Mouse (Mus musculus): ENCODE results near the gene Hoxd11. TPM values are rescaled to one million over a fixed set of nuclear protein-coding genes. Genes with fewer than 3 reads are reported as not detected.

Gene Hoxd11
- polyA plus RNA-seq, 1 experiment from 2014 or later, result 56.2 TPM

DNA sequence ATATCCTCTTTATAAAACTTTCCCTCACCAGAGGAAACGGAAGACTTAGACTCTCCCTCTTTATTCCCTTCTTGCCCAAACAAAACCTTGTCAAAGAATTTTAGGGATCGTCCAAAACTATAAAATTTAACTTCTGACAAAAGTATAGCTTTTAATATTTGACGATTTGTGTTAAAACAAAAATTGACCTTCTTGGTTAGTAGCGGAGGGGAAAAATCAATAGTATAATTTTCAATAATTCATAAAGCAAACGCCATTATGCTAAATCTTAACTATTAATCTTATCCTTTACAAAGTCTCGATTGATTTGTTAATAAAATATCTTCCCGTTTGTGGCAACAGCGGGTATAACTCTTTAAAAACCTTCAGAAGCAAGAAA lies 11.0 kb downstream of the Hoxd11 start:
- Histone ChIP-seq H3K9me3 (ENCODE audit: control insufficient read depth, low read length) (no peaks in the 10 kb centered on the region), H3K27me3 (ENCODE audit: control insufficient read depth, insufficient read depth, low read length) (peaks cover 7% of the 10 kb centered on the region; the same call in 1 of the 2 replicates), H3K4me1 (ENCODE audit: control insufficient read depth, insufficient read depth, low read length) (0 out of 2 replicates have a peak, but pooled peaks cover 8% of the 10 kb centered on the region), H3K9ac (ENCODE audit: low read depth, low read length) (peak overlapping the region; percentile 92), H3K4me3 (ENCODE audit: low read length) (peak overlapping the region; percentile 85), H3K36me3 (ENCODE audit: control insufficient read depth, insufficient read depth, low read length) (peaks cover 2% of the 10 kb centered on the region), H3K4me2 (replicated peaks; ENCODE audit: low read depth, low read length) (peak overlapping the region; percentile 85), H3K27ac (ENCODE audit: low read depth, low read length) (peak overlapping the region; percentile 96)
- WGBS, result 7% methylated on average over 8 of the region's 8 CpGs
- ATAC-seq (ENCODE audit: low FRiP score, low TSS enrichment), result no peak

DNA sequence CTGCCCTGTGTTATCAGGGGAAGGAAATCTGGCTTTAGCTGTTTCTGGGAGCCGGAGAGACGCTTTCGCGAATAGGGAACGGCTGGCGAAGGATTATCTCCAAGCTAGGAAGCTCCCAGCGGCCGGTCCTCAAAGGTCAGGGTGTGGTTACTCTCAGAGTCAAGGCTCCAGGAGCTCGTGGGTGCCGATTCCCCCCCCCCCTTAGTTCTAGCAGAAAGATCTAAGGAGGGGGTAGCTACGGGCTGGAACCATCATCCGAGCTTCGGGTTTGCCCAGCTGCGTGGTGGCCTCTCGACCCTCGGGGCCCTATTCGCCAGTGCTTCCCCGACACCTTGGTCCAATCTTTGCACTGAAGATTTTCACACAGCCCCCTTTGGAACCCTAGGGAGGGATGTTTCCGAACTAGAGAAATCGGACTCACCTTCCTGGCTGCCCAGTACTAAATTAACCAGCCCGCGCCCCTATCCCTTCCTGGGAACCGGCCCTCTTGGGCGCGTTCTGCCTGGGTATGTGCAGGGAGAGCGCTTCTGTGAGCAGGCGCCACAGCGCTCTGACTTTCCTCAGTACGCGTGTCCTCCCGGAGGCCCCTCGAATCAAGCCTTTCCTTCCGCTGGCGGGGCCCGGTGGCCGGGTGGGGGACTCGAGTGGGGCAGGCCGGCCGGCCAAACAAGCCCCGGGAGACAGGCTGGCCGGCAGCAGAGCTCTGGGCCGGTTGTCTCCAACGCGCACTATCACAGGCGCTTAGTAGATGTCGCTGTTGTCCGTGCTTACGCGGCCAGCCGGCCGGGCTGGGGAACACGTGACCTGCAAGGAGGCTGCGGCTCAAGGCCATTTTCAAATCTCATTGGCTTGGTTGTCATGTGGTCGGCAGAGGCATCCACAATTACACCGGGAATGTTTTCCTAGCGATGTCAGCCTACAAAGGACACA lies 11.9 kb downstream of the Hoxd11 start, which contains the start of gene Hoxd10:
Hoxd10 (plus strand) TSS at position 903 of the 930 bp plus-strand sequence.
- H3K27ac ChIP-seq (ENCODE audit: low read depth, low read length), result peak within 1 kb of the TSS; percentile 96
- H3K9ac ChIP-seq (ENCODE audit: low read depth, low read length), result peak within 1 kb of the TSS; percentile 92
- peaks cover 7% of the 10 kb centered on the region; the same call in 1 of the 2 replicates for H3K27me3 ChIP-seq (ENCODE audit: control insufficient read depth, insufficient read depth, low read length)
- peak; percentile 90 for ATAC-seq (ENCODE audit: low FRiP score, low TSS enrichment)
- H3K9me3 ChIP-seq (ENCODE audit: control insufficient read depth, low read length), result no peaks in the 10 kb centered on the region
- whole genome bisulfite sequencing, result under 1% methylated on average over 56 of the region's 56 CpGs
- H3K36me3 ChIP-seq (ENCODE audit: control insufficient read depth, insufficient read depth, low read length), result peaks cover 8% of the 10 kb centered on the region
- H3K4me2 ChIP-seq (replicated peaks; ENCODE audit: low read depth, low read length), result peak within 1 kb of the TSS; percentile 85
- H3K4me3 ChIP-seq (ENCODE audit: low read length), result peak within 1 kb of the TSS; percentile 85
- H3K4me1 ChIP-seq (ENCODE audit: control insufficient read depth, insufficient read depth, low read length), result peaks cover 16% of the 10 kb centered on the region; the same call in 1 of the 2 replicates

DNA sequence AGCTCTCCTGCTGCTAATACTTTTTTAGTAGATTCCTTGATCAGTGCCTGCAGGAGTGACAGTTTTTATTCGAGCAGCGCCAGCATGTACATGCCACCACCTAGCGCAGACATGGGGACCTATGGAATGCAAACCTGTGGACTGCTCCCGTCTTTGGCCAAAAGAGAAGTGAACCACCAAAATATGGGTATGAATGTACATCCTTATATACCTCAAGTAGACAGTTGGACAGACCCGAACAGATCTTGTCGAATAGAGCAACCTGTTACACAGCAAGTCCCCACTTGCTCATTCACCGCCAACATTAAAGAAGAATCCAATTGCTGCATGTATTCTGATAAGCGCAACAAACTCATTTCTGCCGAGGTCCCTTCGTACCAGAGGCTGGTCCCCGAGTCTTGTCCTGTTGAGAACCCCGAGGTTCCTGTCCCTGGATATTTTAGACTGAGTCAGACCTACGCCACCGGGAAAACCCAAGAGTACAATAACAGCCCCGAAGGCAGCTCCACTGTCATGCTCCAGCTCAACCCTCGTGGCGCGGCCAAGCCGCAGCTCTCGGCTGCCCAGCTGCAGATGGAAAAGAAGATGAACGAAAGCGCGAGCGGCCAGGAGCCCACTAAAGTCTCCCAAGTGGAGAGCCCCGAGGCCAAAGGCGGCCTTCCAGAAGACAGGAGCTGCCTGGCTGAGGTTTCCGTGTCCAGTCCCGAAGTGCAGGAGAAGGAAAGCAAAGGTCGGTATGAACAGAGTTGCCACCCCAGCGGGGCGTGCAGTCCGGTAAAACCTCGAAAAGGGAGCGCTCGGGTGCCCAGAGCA lies 12.8 kb downstream of the Hoxd11 start:
- H3K27me3 ChIP-seq (ENCODE audit: control insufficient read depth, insufficient read depth, low read length), result peaks cover 7% of the 10 kb centered on the region; the same call in 1 of the 2 replicates
- H3K4me1 ChIP-seq (ENCODE audit: control insufficient read depth, insufficient read depth, low read length), result peaks cover 24% of the 10 kb centered on the region; the same call in 1 of the 2 replicates
- 0 out of 2 replicates have a peak, but pooled peaks have one; percentile 7 for ATAC-seq (ENCODE audit: low FRiP score, low TSS enrichment)
- peak overlapping the region; percentile 85 for H3K4me3 ChIP-seq (ENCODE audit: low read length)
- no peaks in the 10 kb centered on the region for H3K9me3 ChIP-seq (ENCODE audit: control insufficient read depth, low read length)
- H3K9ac ChIP-seq (ENCODE audit: low read depth, low read length), result peak overlapping the region; percentile 90
- H3K36me3 ChIP-seq (ENCODE audit: control insufficient read depth, insufficient read depth, low read length), result peaks cover 8% of the 10 kb centered on the region
- peak overlapping the region; percentile 96 for H3K27ac ChIP-seq (ENCODE audit: low read depth, low read length)
- 1% methylated on average over 35 of the region's 35 CpGs for WGBS
- peak overlapping the region; percentile 85 for H3K4me2 ChIP-seq (replicated peaks; ENCODE audit: low read depth, low read length)

DNA sequence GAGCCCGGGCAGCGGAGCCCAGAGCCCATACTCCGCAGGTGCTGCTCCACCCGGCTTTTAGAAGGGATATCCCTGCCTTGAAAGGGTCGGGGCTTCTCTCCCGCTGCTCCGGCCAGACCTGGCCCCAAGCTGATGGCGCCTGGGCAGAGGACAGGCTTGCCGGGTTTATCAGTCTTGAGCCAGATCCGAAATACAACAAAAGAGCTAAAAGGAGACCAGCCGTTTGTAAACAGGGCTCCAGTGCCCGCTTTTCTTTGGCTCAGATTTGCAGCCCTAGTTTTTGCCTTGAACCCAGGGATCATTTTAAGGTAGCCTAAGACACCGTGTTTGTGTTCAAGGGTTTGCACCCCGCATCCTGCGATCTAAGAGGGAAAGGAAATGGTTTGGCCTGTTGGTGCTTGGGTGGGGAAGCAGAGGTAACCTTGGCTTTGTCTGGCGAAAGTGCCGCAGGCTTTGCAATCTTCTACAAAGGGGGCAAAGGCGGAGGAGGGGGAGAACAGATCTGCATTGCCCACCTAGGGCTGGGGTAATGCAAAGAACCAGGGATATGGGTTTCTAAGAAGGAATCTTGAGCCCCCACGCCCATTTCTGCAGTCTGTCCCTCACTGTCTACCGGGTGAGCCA lies 13.6 kb downstream of the Hoxd11 start:
- 4% methylated on average over 20 of the region's 20 CpGs for WGBS
- H3K27ac ChIP-seq (ENCODE audit: low read depth, low read length), result peak overlapping the region; percentile 96

DNA sequence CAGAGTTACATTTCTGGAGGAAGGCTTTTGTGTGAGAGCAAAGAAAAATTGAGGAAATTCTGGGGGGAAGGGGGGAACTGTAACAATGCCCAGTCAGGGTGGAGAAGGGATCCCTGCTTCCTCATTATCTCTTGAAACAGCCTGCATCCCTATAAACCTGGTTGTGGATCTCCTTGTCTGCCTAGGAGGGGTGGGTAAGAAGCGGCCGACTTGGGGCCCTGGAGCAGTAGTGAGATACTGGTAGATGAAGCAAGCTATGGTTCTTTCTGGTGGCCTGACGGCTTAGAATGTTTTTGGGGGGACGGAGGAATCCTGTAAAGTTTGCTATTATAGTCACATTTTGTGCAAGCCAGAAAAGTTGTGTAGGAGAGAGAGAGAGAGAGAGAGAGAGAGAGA lies 14.1 kb downstream of the Hoxd11 start:
- Histone ChIP-seq H3K9ac (ENCODE audit: low read depth, low read length) (peak overlapping the region; percentile 90), H3K27ac (ENCODE audit: low read depth, low read length) (peak overlapping the region; percentile 96; the same call in 1 of the 2 replicates), H3K9me3 (ENCODE audit: control insufficient read depth, low read length) (no peaks in the 10 kb centered on the region), H3K27me3 (ENCODE audit: control insufficient read depth, insufficient read depth, low read length) (peaks cover 7% of the 10 kb centered on the region; the same call in 1 of the 2 replicates), H3K4me2 (replicated peaks; ENCODE audit: low read depth, low read length) (peak overlapping the region; percentile 85), H3K4me1 (ENCODE audit: control insufficient read depth, insufficient read depth, low read length) (peaks cover 24% of the 10 kb centered on the region; the same call in 1 of the 2 replicates), H3K36me3 (ENCODE audit: control insufficient read depth, insufficient read depth, low read length) (peaks cover 8% of the 10 kb centered on the region; the same call in 1 of the 2 replicates), H3K4me3 (ENCODE audit: low read length) (peak overlapping the region; percentile 85)
- ATAC-seq (ENCODE audit: low FRiP score, low TSS enrichment), result no peak
- 20% methylated on average over 4 of the region's 4 CpGs for WGBS

More for the DNA sequence above, 13.6 kb downstream of the Hoxd11 start:
- ATAC-seq (ENCODE audit: low FRiP score, low TSS enrichment), result no peak
- Histone ChIP-seq H3K4me1 (ENCODE audit: control insufficient read depth, insufficient read depth, low read length) (peaks cover 24% of the 10 kb centered on the region; the same call in 1 of the 2 replicates), H3K9ac (ENCODE audit: low read depth, low read length) (peak overlapping the region; percentile 90), H3K4me3 (ENCODE audit: low read length) (peak overlapping the region; percentile 85), H3K4me2 (replicated peaks; ENCODE audit: low read depth, low read length) (peak overlapping the region; percentile 85), H3K27me3 (ENCODE audit: control insufficient read depth, insufficient read depth, low read length) (peaks cover 7% of the 10 kb centered on the region; the same call in 1 of the 2 replicates), H3K36me3 (ENCODE audit: control insufficient read depth, insufficient read depth, low read length) (peaks cover 8% of the 10 kb centered on the region; the same call in 1 of the 2 replicates), H3K9me3 (ENCODE audit: control insufficient read depth, low read length) (no peaks in the 10 kb centered on the region)

DNA sequence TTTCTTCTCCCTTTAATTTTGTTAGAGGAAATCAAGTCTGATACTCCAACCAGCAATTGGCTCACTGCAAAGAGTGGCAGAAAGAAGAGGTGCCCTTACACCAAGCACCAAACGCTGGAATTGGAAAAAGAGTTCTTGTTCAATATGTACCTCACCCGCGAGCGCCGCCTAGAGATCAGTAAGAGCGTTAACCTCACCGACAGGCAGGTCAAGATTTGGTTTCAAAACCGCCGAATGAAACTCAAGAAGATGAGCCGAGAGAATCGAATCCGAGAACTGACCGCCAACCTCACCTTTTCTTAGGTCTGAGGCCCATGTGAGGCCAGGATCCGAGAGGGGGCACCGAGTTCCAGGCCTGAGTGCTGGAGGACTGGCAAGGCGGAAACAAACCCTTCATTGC lies 14.7 kb downstream of the Hoxd11 start:
- H3K36me3 ChIP-seq (ENCODE audit: control insufficient read depth, insufficient read depth, low read length), result peaks cover 8% of the 10 kb centered on the region; the same call in 1 of the 2 replicates
- H3K4me3 ChIP-seq (ENCODE audit: low read length), result peak overlapping the region; percentile 85
- H3K27ac ChIP-seq (ENCODE audit: low read depth, low read length), result peak overlapping the region; percentile 96; the same call in 1 of the 2 replicates
- WGBS, result 4% methylated on average over 16 of the region's 16 CpGs
- no peak for ATAC-seq (ENCODE audit: low FRiP score, low TSS enrichment)
- H3K9me3 ChIP-seq (ENCODE audit: control insufficient read depth, low read length), result no peaks in the 10 kb centered on the region
- peak overlapping the region; percentile 90 for H3K9ac ChIP-seq (ENCODE audit: low read depth, low read length)
- peaks cover 24% of the 10 kb centered on the region; the same call in 1 of the 2 replicates for H3K4me1 ChIP-seq (ENCODE audit: control insufficient read depth, insufficient read depth, low read length)
- H3K4me2 ChIP-seq (replicated peaks; ENCODE audit: low read depth, low read length), result peak overlapping the region; percentile 85
- H3K27me3 ChIP-seq (ENCODE audit: control insufficient read depth, insufficient read depth, low read length), result peaks cover 7% of the 10 kb centered on the region; the same call in 1 of the 2 replicates

DNA sequence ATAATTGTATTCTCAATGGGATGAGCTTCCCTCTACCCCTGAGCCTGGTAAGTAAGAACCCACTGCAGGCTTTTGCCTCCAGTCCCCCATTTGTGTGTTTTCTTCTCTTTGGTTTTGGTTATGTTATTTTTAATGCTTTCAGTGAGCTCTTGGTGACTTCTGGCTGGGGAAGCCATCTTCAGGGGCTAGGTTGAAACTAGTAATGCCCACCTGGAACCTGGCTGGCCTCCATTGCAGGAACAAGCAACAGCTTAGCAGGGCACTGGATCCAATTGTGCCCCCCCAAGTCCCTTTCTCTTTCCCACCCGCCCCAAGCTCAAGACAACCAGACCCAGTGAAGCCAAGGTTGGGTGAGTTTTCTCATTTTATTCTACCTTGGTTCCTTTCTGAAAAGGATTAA lies 16.0 kb downstream of the Hoxd11 start:
- Histone ChIP-seq H3K4me2 (replicated peaks; ENCODE audit: low read depth, low read length) (peak overlapping the region; percentile 85), H3K9me3 (ENCODE audit: control insufficient read depth, low read length) (no peaks in the 10 kb centered on the region), H3K27ac (ENCODE audit: low read depth, low read length) (peak overlapping the region; percentile 99; the same call in 1 of the 2 replicates), H3K9ac (ENCODE audit: low read depth, low read length) (peak overlapping the region; percentile 99), H3K36me3 (ENCODE audit: control insufficient read depth, insufficient read depth, low read length) (peaks cover 8% of the 10 kb centered on the region; the same call in 1 of the 2 replicates), H3K4me3 (ENCODE audit: low read length) (peak overlapping the region; percentile 85; the same call in 1 of the 2 replicates), H3K4me1 (ENCODE audit: control insufficient read depth, insufficient read depth, low read length) (peaks cover 27% of the 10 kb centered on the region; the same call in 1 of the 2 replicates), H3K27me3 (ENCODE audit: control insufficient read depth, insufficient read depth, low read length) (peaks cover 7% of the 10 kb centered on the region; the same call in 1 of the 2 replicates)
- no peak for ATAC-seq (ENCODE audit: low FRiP score, low TSS enrichment)
- 32% methylated on average over 1 of the region's 1 CpGs for WGBS

Measured in kidney, embryonic 14.5 days (tissue).